Mouse (Mus musculus) urinary bladder, postnatal 14 days (tissue): ENCODE measurements at regions not wholly inside any gene's neighbourhood (a gene's known extent, or its start where the extent isn't known, plus 50 kb on each side); places are given as distances from the start of the nearest gene placed in this dataset.
"Not testable (repeated sequence)": the region's sequence is repeated elsewhere in the genome, so short reads cannot be mapped to it uniquely, and the experiment has no call there.

Experiments used
- DNase-seq: peaks from one replicate; pipeline ENCODE4 v3.0.0; 2021; ENCODE audit warnings: low spot score

DNA sequence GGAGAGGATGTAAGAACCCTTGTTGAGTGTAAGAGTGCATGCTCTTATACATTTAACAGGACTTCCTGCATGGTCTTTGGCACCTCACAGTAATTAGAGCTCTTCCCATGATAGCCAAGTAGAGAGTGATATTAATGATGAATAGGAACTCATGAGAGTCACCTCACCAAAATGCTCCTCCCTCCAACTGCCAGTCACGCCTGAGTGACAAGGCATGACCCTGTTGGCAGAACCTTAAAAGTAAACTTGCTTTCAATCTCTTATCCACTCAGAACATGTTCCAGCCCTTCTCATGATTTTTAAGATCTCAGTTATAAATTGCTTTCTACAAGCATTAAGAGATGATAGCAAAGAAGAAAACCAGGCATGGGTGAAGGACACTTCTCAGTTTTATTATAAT lies 291.8 kb downstream of the Tox3 start:
- DNase-seq = no peak

- no peak for DNase-seq
Measured at GRCm38 (mm10) chr8:90046779-90047178, 301.4 kb downstream of the Tox3 start.

- DNase-seq = no peak
Measured at GRCm38 (mm10) chr8:90036436-90036835, 311.7 kb downstream of the Tox3 start.

- DNase-seq = no peak
Measured at GRCm38 (mm10) chr8:90032572-90032971, 315.6 kb downstream of the Tox3 start.

GRCm38 (mm10) chr8:90031220-90031619 lies 316.9 kb downstream of the Tox3 start:
- no peak for DNase-seq

- DNase-seq = not testable (repeated sequence)
Measured at GRCm38 (mm10) chr8:90017958-90018357, 330.2 kb downstream of the Tox3 start.

GRCm38 (mm10) chr8:90013755-90014154 lies 334.4 kb downstream of the Tox3 start:
- no peak for DNase-seq

- DNase-seq = no peak
Measured at GRCm38 (mm10) chr8:90011682-90012409, 336.3 kb downstream of the Tox3 start.

GRCm38 (mm10) chr8:90009431-90009830 lies 338.7 kb downstream of the Tox3 start:
- no peak for DNase-seq

- peak; percentile 75 for DNase-seq
Measured at GRCm38 (mm10) chr8:90000899-90001640, 347.1 kb downstream of the Tox3 start.

DNA sequence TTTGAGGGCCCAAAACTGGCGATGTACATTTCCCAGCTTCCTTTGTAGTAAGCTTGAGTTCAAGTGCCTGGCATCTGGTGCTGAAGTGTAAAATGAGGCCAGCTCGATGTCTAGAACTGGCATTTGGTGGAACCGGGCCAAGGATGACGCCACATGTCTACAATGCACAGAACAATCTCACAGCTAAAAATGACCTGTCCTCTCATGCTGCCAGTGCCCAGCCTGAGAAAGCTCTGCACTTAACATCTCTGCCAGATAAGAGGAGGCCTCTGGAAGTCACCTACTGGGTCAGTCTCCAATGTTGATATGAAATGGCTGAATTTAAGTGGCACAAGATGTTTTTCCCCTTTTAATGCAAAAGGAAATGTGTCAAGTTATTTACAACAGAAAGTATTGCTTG lies 354.4 kb downstream of the Tox3 start:
- DNase-seq = no peak

- no peak for DNase-seq
Measured at GRCm38 (mm10) chr8:89983859-89984258, 364.3 kb downstream of the Tox3 start.

DNA sequence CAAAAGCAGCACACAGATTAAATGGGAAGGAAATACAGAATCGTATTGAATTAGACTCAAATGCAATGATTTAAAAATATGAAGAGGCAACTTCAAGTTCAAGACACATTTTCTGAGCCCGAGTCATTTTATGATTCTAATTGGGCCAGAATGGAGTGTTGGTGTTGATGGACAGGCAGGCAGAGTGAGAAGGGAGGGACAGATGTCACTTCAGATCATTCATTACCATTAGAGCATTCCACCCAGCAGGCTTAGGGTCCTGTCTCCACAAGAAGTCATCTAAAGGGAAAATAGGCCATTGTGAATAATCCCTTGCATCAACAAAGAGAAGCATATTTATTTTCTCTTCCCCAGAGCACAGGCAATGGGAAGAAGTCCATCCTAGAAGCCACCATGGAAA lies 365.6 kb downstream of the Tox3 start:
- DNase-seq = no peak

DNA sequence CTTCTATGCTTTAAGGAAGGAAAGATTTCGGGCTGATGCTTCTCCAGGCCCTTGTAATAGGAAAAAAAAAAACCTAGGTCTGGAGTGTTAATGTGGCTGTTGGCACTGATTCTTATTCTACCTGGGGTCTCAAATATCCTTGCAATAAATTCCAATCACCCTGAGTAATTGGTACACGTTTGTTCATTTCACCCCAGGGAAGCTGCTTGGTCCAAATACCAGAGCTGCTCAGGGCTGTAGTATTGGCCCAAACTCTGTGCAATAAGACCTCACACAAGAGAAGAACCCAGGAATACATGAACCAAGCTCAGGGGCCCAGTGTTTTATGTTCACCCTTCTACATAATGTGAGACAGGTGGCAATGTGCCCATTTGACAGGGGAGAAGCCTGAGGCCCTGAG lies 366.8 kb downstream of the Tox3 start:
- DNase-seq = no peak

- no peak for DNase-seq
Measured at GRCm38 (mm10) chr8:89980441-89980840, 367.7 kb downstream of the Tox3 start.

- no peak for DNase-seq
Measured at GRCm38 (mm10) chr8:89962799-89963198, 385.3 kb downstream of the Tox3 start.

DNA sequence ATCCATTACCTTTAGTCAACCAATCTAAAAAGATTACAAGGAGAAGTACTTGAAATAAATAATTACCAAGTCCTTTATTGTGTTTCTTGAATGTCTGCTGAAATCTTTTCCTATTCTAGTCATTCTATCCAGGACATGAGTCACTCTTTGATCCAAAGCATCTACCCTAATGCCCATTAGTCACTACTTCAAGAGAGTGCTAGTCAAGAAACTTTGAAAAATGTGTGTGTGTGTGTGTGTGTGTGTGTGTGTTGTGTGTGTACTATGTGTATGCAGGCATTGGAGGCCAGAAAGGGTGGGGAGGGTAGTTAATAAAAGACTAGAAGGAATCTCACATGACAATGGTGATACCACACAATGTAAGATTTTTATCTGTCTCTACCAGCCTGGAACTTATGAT lies 390.7 kb downstream of the Tox3 start:
- DNase-seq = no peak

DNA sequence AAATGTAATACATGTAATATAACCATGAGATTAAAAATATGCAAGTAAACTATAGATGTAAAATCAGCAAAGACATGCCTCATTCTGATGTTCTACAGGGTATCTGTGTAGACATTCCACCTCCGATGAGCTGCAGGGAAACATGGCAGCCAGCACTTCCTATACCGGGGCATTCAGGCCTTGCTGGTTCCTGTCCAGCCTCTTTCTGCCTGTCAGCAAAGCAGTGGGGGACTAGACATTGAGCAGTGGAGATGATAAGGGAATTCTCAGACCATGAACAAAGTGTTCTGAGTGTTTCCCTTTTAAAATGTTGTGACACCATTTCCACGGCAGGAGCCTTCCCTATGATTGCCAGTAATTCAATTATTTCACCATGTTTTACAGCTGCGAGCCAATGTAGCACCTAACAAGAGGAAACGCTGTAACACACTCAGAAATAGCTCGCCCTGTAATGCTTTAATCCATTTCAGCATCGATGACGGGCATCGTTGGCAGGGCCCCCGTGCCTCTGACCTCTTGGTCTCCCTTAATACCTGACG lies 391.6 kb downstream of the Tox3 start:
- no peak for DNase-seq

- DNase-seq = no peak
Measured at GRCm38 (mm10) chr8:89938836-89939235, 409.3 kb downstream of the Tox3 start.

GRCm38 (mm10) chr8:89934521-89934920 lies 413.6 kb downstream of the Tox3 start:
- no peak for DNase-seq

DNA sequence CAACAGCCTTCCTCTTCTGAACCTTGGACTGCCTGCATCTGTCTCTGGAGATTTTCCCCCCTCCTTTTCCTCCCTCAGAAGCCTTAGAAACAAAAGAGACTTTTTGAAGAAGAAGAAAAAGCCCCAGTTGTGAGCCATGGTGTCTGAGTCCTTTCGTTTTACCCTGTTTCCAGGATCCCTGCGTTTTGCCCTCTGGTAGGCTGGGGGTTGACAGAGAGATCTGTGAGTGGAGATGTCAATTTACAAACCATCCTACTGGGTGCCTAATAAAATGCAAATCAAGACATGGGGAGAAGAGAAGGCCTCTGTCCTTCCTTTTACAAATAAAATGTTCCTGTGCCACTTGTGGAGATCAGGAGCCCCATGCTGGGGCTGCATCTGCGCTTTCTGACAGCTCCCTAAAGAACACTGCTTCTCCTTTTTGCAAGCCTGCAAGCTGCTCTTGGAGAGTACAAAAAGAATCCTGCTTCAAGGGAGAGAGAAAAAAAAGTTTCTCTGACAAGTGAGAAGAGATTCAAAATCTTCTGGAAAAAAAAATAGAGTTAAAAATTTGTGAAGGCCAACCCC lies 421.4 kb downstream of the Tox3 start:
- DNase-seq = no peak

GRCm38 (mm10) chr8:89924697-89925096 lies 423.4 kb downstream of the Tox3 start:
- peak; percentile 6 for DNase-seq

DNA sequence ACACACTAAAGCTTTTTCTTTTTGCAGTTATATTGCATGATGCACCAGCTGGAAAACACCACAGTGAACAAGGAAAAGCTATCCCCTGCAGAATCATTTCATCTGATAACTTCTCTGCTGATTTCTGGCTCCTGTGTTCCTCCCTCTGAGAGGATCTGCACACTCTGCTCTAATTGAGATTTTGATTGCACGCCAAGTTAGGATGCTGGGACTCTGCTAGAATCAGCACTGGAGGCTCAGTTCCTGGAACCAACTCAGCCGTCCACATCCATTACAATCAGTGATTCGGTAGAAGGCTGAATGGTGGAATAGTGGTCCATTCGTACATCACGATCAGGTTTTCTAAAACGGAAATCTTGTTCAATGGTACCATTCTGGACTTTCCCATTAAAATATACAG lies 434.1 kb downstream of the Tox3 start:
- no peak for DNase-seq
